9 mouse cellular contexts compared by ENCODE assay signal in the genomic region with DNA sequence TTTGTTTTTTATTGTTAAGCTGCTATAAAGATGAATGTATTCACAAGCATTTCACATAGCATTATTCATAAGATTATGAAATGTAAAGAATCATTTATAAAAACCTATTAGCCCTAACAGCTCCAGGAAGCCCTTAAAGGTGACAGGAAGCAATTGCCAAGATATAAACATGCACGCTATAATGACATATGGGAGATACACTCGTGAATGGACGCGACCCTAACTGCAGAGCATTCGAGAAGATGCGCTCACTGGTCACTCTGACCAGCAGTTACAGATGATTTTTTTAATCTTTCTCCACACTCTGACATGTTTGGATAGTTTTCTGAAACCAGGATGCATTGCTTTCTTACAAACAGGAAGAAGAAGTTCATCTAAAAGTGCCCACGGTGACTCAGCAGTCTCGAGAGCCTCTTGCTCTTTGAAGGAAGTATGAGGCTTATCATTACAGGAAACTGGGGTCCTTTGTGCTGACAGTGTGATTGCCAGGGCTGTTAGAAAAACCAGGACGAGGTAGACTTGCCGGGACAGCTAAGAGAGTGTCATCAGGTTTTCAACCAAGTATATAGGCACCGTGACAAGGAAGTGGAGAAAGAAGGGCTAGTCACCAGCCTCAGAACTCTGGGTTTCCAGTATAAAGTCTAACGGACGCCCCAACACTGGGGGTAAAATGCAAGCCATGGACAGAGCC. TPM values are rescaled to one million over a fixed set of nuclear protein-coding genes. Genes with fewer than 3 reads are reported as not detected.
A peak's percentile ranks its signal among the peaks of the same experiment; 100 is the strongest.
DNase-seq lines count a peak whose midpoint lies in the region; ATAC-seq lines count a peak whose summit lies in the region.
"Had no signal": no experiment of that assay in that cellular context is flagged by ENCODE, and none has a peak within 500 bp of the region (broad histone marks: within the 10 kb centered on the region; RNA-seq: fewer than 3 reads in every experiment).

No protein-coding gene starts in this region.

- ATAC-seq in forebrain, embryonic 11.5 days (replicated peaks; ENCODE audit: low FRiP score), result no peak
- peak; percentile 93 for ATAC-seq in activated CD4-positive, CD25-positive, alpha-beta regulatory T cell, adult 4 months
- ATAC-seq in intestine, embryonic 16.5 days, result peak; percentile 29
- ATAC-seq in megakaryocyte progenitor cell, adult 5-6 weeks (replicated peaks; ENCODE audit: poor library complexity), result peak; percentile 75

- peaks cover 17% of the 10 kb centered on the region for H3K36me3 ChIP-seq in forebrain, embryonic 10.5 days (replicated peaks)
- H3K36me3 ChIP-seq in forebrain, embryonic 11.5 days (ENCODE audit: control insufficient read depth, insufficient read depth, low read length), result no peaks in the 10 kb centered on the region
- H3K36me3 ChIP-seq in intestine, embryonic 16.5 days (ENCODE audit: control insufficient read depth, insufficient read depth, low read length), result no peaks in the 10 kb centered on the region

- no peaks in the 10 kb centered on the region for H3K9me3 ChIP-seq in forebrain, embryonic 10.5 days
- no peaks in the 10 kb centered on the region for H3K9me3 ChIP-seq in forebrain, embryonic 11.5 days (ENCODE audit: control insufficient read depth, low read length)
- no peaks in the 10 kb centered on the region for H3K9me3 ChIP-seq in intestine, embryonic 16.5 days (ENCODE audit: control insufficient read depth, low read length)

- H3K27ac ChIP-seq in forebrain, embryonic 10.5 days, result peak overlapping the region; percentile 69
- H3K27ac ChIP-seq in forebrain, embryonic 11.5 days (ENCODE audit: low read depth, low read length), result no peak overlapping the region
- H3K27ac ChIP-seq in intestine, embryonic 16.5 days (ENCODE audit: low read length), result peak overlapping the region; percentile 54

- no peak overlapping the region for H3K4me3 ChIP-seq in forebrain, embryonic 10.5 days
- H3K4me3 ChIP-seq in forebrain, embryonic 11.5 days (ENCODE audit: low read depth, low read length), result no peak overlapping the region
- H3K4me3 ChIP-seq in intestine, embryonic 16.5 days (ENCODE audit: low read length), result no peak overlapping the region

- peaks cover 23% of the 10 kb centered on the region for H3K4me1 ChIP-seq in forebrain, embryonic 10.5 days
- no peaks in the 10 kb centered on the region for H3K4me1 ChIP-seq in forebrain, embryonic 11.5 days (replicated peaks; ENCODE audit: control insufficient read depth, insufficient read depth, low read length)
- peaks cover 25% of the 10 kb centered on the region for H3K4me1 ChIP-seq in intestine, embryonic 16.5 days (ENCODE audit: control insufficient read depth, insufficient read depth, low read length)

- H3K27me3 ChIP-seq in forebrain, embryonic 10.5 days (ENCODE audit: poor library complexity, severe bottlenecking), result no peaks in the 10 kb centered on the region
- H3K27me3 ChIP-seq in forebrain, embryonic 11.5 days (ENCODE audit: control insufficient read depth, insufficient read depth, low read length), result no peaks in the 10 kb centered on the region
- H3K27me3 ChIP-seq in intestine, embryonic 16.5 days (replicated peaks; ENCODE audit: control insufficient read depth, insufficient read depth, low read length), result no peaks in the 10 kb centered on the region

- no peak overlapping the region for H3K9ac ChIP-seq in forebrain, embryonic 11.5 days (ENCODE audit: low read length)
- H3K9ac ChIP-seq in intestine, embryonic 16.5 days (ENCODE audit: low read depth, low read length), result 0 out of 2 replicates have a peak overlapping the region, but pooled peaks have one; percentile 25

- DNase-seq in forebrain, embryonic 10.5 days (ENCODE audit: extremely low spot score, low spot score), result no peak
- DNase-seq in forebrain, embryonic 11.5 days (ENCODE audit: low spot score), result no peak
- DNase-seq in ovary, postnatal 14 days (ENCODE audit: low spot score), result no peak
- no peak for DNase-seq in right cerebral cortex, postnatal 36 days (ENCODE audit: low spot score in 2 of 2)
- no peak for DNase-seq in adrenal gland, postnatal 14 days

- 86% methylated on average over 13 of the region's 13 CpGs for WGBS in forebrain, embryonic 10.5 days
- 84% methylated on average over 13 of the region's 13 CpGs for WGBS in forebrain, embryonic 11.5 days
- 51% methylated on average over 13 of the region's 13 CpGs for WGBS in intestine, embryonic 16.5 days

- H3K4me2 ChIP-seq in forebrain, embryonic 11.5 days (ENCODE audit: low read depth, low read length, severe bottlenecking), result no peak overlapping the region
- H3K4me2 ChIP-seq in intestine, embryonic 16.5 days (ENCODE audit: low read depth, low read length), result no peak overlapping the region

RNA-seq across cellular contexts. Expression of a gene that starts 6.4 kb away (rescaled TPM):
- polyA plus RNA-seq in forebrain, embryonic 10.5 days (2016; fragmentation: Nextera tagmentation; extraction: Ambion mirVana), result 1.7 and 2.2 TPM in 2 replicates
- 0.89 and 1.2 TPM in 2 replicates for polyA plus RNA-seq in forebrain, embryonic 11.5 days (2014; fragmentation: Nextera tagmentation; extraction: Ambion mirVana)
- 10 to 100 TPM; 16.8 to 22.6 TPM for polyA plus RNA-seq in activated CD4-positive, CD25-positive, alpha-beta regulatory T cell, adult 4 months (2017; shearing (Covaris generic))
- polyA plus RNA-seq in intestine, embryonic 16.5 days (2015; fragmentation: Nextera tagmentation; extraction: Ambion mirVana), result 1.8 TPM in 2 replicates
- total RNA-seq in megakaryocyte progenitor cell, adult 5-6 weeks (2015), result 0.10 and 1.2 TPM in 2 replicates
- 0.33 and 0.88 TPM in 2 replicates for total RNA-seq in megakaryocyte progenitor cell, adult 5-6 weeks (2017)
- 22.5 and 28.9 TPM in 2 replicates for total RNA-seq in adrenal gland, postnatal 14 days (2021)

RNA-seq across cellular contexts. Expression of a gene that starts 8.5 kb away (rescaled TPM):
- polyA plus RNA-seq in forebrain, embryonic 10.5 days (2016; fragmentation: Nextera tagmentation; extraction: Ambion mirVana), result 17.5 and 18.7 TPM in 2 replicates
- 13.7 and 13.9 TPM in 2 replicates for polyA plus RNA-seq in forebrain, embryonic 11.5 days (2014; fragmentation: Nextera tagmentation; extraction: Ambion mirVana)
- 1 to 10 TPM; 4.9 to 6.0 TPM for polyA plus RNA-seq in activated CD4-positive, CD25-positive, alpha-beta regulatory T cell, adult 4 months (2017; shearing (Covaris generic))
- 11.4 and 11.9 TPM in 2 replicates for polyA plus RNA-seq in intestine, embryonic 16.5 days (2015; fragmentation: Nextera tagmentation; extraction: Ambion mirVana)
- total RNA-seq in megakaryocyte progenitor cell, adult 5-6 weeks (2015), result 5.1 and 5.6 TPM in 2 replicates
- 2.5 and 2.9 TPM in 2 replicates for total RNA-seq in megakaryocyte progenitor cell, adult 5-6 weeks (2017)
- 8.1 and 8.5 TPM in 2 replicates for total RNA-seq in adrenal gland, postnatal 14 days (2021)

RNA-seq across cellular contexts. Expression of a gene that starts 41.3 kb away (rescaled TPM):
- polyA plus RNA-seq in forebrain, embryonic 10.5 days (2016; fragmentation: Nextera tagmentation; extraction: Ambion mirVana), result 12.0 TPM in 2 replicates
- polyA plus RNA-seq in forebrain, embryonic 11.5 days (2014; fragmentation: Nextera tagmentation; extraction: Ambion mirVana), result 12.3 and 12.9 TPM in 2 replicates
- polyA plus RNA-seq in activated CD4-positive, CD25-positive, alpha-beta regulatory T cell, adult 4 months (2017; shearing (Covaris generic)), result 10 to 100 TPM; 17.8 to 22.1 TPM
- polyA plus RNA-seq in intestine, embryonic 16.5 days (2015; fragmentation: Nextera tagmentation; extraction: Ambion mirVana), result 7.2 and 7.5 TPM in 2 replicates
- 5.8 and 6.1 TPM in 2 replicates for total RNA-seq in megakaryocyte progenitor cell, adult 5-6 weeks (2015)
- total RNA-seq in megakaryocyte progenitor cell, adult 5-6 weeks (2017), result 20.5 and 22.7 TPM in 2 replicates
- total RNA-seq in adrenal gland, postnatal 14 days (2021), result 25.5 and 29.3 TPM in 2 replicates

RNA-seq across cellular contexts. Expression of a gene that starts 50.6 kb away (rescaled TPM):
- polyA plus RNA-seq in forebrain, embryonic 10.5 days (2016; fragmentation: Nextera tagmentation; extraction: Ambion mirVana), result not detected in 2 replicates
- not detected in 2 replicates for polyA plus RNA-seq in forebrain, embryonic 11.5 days (2014; fragmentation: Nextera tagmentation; extraction: Ambion mirVana)
- polyA plus RNA-seq in activated CD4-positive, CD25-positive, alpha-beta regulatory T cell, adult 4 months (2017; shearing (Covaris generic)), result under 1 TPM in 1 of 2 experiments, not detected in 1; 0.28 TPM
- not detected in 2 replicates for polyA plus RNA-seq in intestine, embryonic 16.5 days (2015; fragmentation: Nextera tagmentation; extraction: Ambion mirVana)
- total RNA-seq in megakaryocyte progenitor cell, adult 5-6 weeks (2015), result not detected in 2 replicates
- not detected in 2 replicates for total RNA-seq in megakaryocyte progenitor cell, adult 5-6 weeks (2017)
- total RNA-seq in adrenal gland, postnatal 14 days (2021), result not detected in 2 replicates
- polyA plus RNA-seq: C2C12 had no signal
